Mouse (Mus musculus) brain, embryonic 14.5 days (tissue): ENCODE data around the gene Zbtb8os. TPM values are rescaled to one million over a fixed set of nuclear protein-coding genes. Genes with fewer than 3 reads are reported as not detected.

ENCODE experiments used
- DNase-seq: peaks from one replicate; pipeline ENCODE4 v3.0.0-alpha.2; 2011; ENCODE audit warnings: low read depth
- CTCF ChIP-seq: fragments of 200-500 bp; IDR thresholded peaks from 2 replicates; pipeline ENCODE4 v1.5.1; 2012; ENCODE audit warnings: inconsistent platforms, mild to moderate bottlenecking, moderate library complexity, borderline replicate concordance; ENCODE audit not compliant: insufficient read depth, insufficient read length; ENCODE audit errors: extremely low read depth
- POLR2A ChIP-seq: fragments of 200-500 bp; IDR thresholded peaks from 2 replicates; pipeline ENCODE4 v1.6.1; 2012; ENCODE audit warnings: mild to moderate bottlenecking, inconsistent platforms, borderline replicate concordance; ENCODE audit not compliant: poor library complexity, insufficient read depth, insufficient read length, severe bottlenecking; ENCODE audit errors: extremely low read depth
- polyA plus RNA-seq: library from polyadenylated mRNA; depleted of rRNA; stranded (reverse); fragments of >200 nt; gene quantifications from 2 replicates; pipeline ENCODE4 v1.2.3, GENCODE M21; 2012; rRNA removed

The Zbtb8os gene
- 17.9 and 23.8 TPM in 2 replicates for polyA plus RNA-seq

DNA sequence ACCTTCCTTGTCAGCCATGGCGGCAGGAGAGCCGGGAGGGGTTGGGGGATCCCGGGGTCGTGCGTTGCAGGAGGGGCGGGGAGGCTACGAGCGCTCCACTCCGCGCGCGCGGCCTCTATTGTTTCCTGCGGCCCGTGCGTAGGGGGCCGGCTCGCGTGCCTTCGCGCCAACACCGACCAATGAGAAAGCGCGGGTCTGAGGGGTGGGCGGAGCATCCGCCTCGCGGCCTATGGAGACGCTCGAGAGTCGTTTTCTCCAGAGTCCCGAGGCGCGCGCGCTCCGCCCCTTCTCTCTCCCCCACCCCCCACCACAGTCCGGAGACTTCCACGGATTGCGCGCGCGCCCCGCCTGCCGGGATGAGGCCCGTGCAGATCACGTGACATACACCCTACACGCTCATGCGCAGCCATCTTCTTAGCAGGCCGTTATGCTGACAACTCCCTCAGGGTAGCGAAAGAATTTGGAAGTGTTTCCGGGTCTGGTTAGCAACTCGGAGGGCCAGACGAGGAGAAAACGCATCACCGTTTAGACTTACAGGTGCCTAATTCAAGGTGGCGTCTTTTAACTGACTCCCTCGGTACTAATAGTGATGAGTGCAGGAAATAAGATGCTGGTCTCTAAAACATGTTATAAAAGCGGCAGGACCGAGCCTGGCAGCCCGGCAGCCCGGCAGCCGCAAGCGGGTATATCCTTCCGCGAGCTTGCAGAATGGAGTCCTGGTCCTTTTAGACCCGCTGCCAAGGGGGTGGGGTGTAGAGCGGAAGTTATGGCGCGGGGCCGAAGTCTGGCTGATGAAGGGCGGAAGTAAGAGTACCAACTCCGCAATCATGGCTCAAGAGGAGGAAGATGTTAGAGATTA, at the start of gene Zbtb8os, which contains the start of gene Rbbp4:
TSS of gene Zbtb8os (plus strand) at position 480 of the 859 bp plus-strand sequence.
TSS of gene Rbbp4 (minus strand) at position 155 of the 859 bp plus-strand sequence.
- TF ChIP-seq CTCF: peak; percentile 13; the same call in 1 of the 2 replicates
- TF ChIP-seq POLR2A: peak; percentile 73; the same call in 1 of the 2 replicates
- peak; percentile 100 for DNase-seq

GRCm38 (mm10) chr4:129286001-129286682, 49.4 kb upstream of the Zbtb8os start:
- DNase-seq: no peak
- no peak for TF ChIP-seq CTCF
- TF ChIP-seq POLR2A: no peak

DNA sequence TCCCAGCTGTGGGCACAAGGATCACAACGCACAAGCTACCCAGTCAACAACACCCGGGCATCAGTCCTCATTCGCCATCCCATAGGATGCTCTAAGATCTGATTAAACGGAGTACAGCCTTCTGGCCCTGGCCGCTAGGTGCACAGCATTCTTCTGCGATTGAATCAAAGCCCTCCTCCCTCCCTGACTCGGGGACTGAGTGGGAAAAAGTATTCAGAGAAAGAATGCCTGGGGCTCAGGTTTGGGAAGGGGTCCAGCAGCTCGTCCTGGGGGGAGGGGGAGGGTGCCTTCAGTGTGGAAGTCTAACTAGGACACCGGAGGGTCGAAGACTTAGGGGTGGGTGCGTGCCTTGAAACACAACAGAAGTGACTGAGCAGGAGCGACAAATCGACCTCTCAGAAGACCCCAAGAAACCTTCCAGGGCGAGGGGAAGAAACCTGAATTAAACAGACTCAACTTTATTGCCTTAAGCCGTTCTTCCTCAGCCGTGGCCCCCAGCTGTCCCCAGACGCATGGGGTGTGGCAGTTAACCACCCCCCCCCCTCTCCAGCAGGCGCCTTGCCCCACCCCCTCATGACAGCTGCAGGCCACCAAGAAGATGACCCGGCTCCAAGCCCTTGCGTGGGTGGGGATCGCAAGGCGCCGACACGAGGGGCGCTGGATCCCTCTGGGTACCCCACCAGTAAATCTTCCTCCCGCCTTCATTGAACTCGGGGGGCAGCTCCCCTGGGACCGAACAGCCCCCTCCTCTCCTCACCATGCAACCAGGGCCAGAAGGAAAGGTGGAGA, 48.6 kb upstream of the Zbtb8os start:
- peak; percentile 55 for DNase-seq
- peak; percentile 37; the same call in 1 of the 2 replicates for TF ChIP-seq CTCF
- no peak for TF ChIP-seq POLR2A

GRCm38 (mm10) chr4:129287472-129287981, 48.0 kb upstream of the Zbtb8os start, which contains the start of gene Sync:
Gene Sync, plus strand, starts transcription at chr4:129287617.
- no peak for TF ChIP-seq POLR2A
- TF ChIP-seq CTCF: no peak
- peak; percentile 25 for DNase-seq

GRCm38 (mm10) chr4:129288067-129288466, 47.4 kb upstream of the Zbtb8os start:
- no peak for TF ChIP-seq POLR2A
- DNase-seq: no peak

GRCm38 (mm10) chr4:129289671-129290070, 45.8 kb upstream of the Zbtb8os start:
- TF ChIP-seq CTCF (no peak), POLR2A (no peak)
- DNase-seq: no peak

- no peak for TF ChIP-seq POLR2A
- TF ChIP-seq CTCF: no peak
- DNase-seq: no peak
These were observed 42.7 kb upstream of the Zbtb8os start for GRCm38 (mm10) chr4:129292831-129293230.

GRCm38 (mm10) chr4:129293702-129294101, 41.8 kb upstream of the Zbtb8os start:
- DNase-seq: no peak

DNA sequence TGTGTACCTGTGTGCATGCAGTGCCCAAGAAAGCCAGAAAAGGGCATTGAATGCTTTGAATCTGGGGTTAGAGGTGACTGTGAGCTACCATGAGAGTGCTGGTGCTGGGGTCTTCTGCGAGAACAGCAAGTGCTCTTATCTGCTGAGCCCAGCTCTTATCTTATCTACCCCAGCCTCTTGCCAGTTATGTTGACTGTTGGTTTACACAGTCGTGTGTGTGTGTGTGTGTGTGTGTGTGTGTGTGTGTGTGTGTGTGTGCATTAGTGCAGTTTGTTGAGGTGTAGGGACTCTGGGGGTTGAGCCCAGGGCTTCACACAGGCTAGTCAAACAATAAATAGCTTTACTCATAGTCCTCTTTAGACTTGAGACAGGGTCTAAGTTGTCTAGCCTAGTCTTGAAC, 40.3 kb upstream of the Zbtb8os start:
- TF ChIP-seq POLR2A (no peak), CTCF (no peak)
- DNase-seq: no peak

More at GRCm38 (mm10) chr4:129293702-129294101, 41.8 kb upstream of the Zbtb8os start:
- TF ChIP-seq POLR2A: no peak
- no peak for TF ChIP-seq CTCF

- no peak for DNase-seq
- TF ChIP-seq POLR2A (no peak), CTCF (no peak)
These were observed 39.4 kb upstream of the Zbtb8os start for GRCm38 (mm10) chr4:129296066-129296465.
